Mouse (Mus musculus): Measurements from ENCODE around the gene Cyp3a57.
"Not testable (repeated sequence)": the region's sequence is repeated elsewhere in the genome, so short reads cannot be mapped to it uniquely, and the experiment has no call there.

Cyp3a57 gene

DNA sequence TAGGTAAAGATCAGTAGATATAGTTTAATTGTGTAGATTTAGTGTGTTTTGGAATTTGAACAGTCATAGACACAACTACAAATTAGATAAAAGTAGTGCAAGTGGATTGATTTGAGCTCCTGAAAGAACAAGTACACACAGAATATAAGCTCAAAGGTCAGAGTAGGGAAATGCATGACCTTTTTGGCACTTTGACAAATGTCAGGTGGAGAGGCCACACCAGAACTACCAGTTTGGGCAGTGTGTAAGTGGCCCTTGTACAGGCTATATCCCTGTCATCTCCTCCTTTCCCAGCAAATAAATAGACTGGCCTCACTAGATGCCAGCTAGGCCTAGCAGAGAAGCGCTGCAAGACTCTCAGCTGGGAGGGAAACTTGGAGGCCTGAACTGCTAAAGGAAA lies at the start of gene Cyp3a57:
Gene Cyp3a57 (plus strand): TSS at position 339 of the 400 bp plus-strand sequence.
- no peak for DNase-seq

DNA sequence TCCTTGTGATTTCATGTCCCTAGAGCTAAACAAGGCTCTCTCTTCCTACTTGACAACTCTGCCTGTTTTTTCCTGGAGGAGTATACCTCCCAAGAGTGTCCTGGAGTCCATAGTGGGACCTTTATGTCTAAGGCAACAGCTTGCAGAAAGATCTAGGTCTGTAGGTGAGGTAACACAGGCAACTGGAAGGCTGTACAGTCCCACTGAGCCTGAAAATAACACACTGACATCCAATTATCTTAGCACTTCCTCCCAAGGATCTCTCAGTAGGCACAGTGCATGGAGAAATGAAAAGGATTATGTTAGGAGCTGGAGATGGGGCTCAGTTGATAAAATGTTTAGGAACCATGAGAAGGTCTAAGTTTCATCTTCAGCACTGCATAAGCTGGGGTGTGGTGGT lies 44.6 kb upstream of the Cyp3a57 start:
- no peak for DNase-seq

DNA sequence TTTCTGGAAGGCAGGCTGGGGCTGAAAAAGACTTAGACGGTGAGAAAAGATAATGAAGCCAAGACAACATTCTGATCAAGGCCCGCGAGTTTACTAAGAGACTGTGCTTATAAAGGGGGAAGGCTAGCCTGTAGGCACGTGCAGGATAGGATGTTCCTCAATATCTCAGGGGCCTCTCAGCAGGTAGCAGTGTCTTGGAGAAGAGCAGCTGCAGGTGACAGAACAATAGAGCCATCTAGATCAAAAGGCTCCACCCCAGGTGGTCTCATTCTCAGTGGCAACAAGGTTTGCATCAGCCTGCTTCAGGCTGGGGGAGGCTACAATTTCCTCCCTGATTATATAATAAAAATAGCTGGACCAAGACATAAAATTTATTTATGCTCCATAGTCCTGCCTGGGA lies 43.3 kb upstream of the Cyp3a57 start:
- not testable (repeated sequence) for DNase-seq

DNA sequence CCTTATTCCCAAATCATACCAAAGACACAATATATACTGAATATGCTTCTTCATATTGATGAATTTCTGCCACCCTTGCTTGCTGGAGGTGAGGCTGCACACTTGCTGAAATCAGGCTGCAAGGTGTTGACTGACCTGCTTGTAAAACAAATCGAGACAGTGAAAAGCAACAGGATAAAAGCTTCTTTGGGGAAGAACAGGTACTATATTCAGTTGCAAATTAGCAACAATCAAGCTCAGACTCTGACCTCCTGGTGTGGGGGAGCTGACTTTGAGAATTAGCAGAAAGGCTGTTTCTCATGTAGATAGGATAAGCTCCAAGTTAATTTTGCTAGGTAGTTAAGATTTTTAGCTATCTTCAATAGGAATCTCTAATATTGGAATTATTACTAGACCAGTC lies 42.7 kb upstream of the Cyp3a57 start:
- no peak for DNase-seq

DNA sequence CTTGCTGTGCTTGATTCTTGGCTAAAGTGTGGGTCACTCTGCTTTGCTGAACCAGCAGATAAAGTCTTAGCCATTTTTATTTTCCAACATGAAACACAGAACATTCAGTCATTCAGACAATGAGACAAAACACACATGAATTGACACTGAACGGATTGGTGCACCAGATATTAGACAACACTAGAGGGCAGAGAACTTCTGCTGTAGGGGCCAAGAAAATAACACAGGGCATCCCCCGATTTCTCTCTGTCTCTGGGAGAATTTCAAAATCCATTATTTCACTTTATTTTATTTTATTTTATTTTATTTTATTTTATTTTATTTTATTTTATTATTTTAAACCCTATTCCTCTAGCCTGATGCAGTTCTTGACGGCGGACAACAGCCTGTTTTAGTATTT lies 38.1 kb upstream of the Cyp3a57 start:
- DNase-seq = not testable (repeated sequence)

DNA sequence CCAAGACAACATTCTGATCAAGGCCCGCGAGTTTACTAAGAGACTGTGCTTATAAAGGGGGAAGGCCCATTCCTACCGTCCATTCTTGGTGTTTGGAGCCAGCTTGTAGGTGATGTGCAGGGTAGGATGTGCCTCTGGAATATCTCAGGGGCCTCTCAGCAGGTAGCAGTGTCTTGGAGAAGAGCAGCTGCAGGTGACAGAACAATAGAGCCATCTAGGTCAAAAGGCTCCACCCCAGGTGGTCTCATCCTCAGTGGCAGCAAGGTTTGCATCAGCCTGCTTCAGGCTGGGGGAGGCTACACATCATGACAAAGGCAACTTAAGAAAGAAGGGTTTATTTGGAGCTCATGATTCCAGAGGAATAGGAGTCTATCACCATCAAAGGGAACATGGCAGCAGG lies 37.3 kb upstream of the Cyp3a57 start:
- not testable (repeated sequence) for DNase-seq

DNA sequence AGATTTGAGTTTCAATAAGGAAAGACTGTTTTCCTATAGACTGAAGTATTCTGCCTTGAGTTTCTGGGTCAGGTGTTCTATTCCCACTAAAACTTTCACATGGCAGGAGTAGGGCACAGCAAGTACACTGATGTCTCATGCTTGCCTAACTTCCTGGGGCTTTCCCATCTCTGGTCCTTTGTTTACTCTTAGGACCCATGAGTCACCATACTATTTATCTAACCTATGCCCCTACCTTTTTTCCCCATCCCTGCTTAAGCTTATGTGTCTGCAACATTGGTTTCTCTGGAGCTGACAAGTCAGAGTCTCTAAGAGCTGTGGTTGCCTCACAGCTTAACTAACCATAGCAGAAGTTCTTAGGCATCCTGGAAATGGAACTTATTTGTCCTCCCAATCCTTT lies 31.2 kb upstream of the Cyp3a57 start:
- no peak for DNase-seq

DNA sequence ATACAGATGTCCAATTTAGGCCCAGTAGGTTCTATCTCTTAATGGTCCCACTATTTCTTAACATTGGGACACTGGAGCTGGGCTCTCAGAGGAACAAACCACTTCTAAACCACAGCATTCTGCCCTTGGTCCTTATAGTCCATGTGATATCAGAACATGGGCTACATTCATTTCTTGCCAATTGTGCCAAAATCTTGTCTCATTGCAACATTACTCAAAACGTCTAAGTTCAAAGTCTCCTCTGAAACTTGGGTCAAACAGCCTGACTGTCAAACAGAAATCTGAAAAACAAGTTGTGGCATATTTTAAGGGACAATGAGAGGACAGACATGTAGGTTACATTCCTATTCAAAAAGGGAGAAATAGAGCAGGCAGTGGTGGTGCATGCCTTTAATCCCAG lies 27.9 kb upstream of the Cyp3a57 start:
- DNase-seq = no peak

DNA sequence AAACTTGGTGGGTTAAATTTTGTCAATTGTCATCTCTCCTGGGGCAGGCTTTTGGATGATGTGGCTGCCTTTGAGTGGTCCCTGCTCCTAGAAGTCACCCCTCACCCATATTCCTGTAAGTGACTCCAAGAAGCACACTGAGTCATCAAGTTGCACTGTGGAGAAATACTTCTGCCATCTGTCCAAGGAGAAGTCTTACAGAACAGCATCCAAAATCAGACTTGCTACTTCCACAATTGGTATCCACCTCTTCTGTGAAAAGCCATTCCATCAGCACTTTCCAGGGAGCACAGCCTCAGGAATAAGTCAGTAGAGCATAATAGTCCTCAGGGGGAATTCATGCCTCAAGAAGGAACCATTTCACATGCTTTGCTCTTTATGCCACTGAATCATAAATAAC lies 6.3 kb upstream of the Cyp3a57 start:
- DNase-seq = not testable (repeated sequence)

DNA sequence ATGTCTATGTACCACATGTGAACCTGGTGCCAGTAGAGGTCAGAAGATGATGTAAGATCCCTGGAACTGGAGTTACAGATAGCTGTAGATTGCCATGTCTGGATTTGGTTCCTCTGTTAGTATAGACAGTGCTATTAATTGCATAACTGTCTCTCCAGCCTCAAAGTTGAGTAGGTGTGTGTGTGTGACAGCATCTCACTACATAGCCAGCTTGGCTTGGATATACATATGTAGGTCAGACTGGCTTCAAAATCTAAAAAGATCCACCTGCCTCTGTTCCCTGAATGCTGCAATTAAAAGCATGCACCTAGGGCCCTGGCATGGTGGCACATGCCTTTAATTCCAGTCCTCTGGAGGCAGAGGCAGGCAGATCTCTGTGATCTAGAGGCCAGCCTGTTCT lies 4.6 kb downstream of the Cyp3a57 start:
- DNase-seq = no peak

DNA sequence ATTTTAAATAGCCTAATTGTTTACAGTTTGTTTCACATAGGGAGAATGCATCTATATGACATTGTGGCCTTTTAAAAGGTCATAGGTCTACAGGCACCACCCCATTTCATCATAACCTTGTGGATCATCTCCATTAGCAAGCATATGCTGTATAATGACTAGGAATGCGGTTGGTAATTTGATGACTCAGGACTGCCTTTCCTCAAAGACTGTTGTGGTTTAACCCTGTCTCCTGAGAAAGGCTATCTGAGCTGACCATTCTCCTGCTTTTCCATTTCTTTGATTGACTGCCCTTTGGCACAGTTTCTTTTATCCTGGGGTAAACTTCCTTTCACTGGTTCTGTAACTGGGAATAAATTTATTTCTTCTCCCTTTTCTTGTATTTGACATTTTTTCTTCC lies 8.0 kb downstream of the Cyp3a57 start:
- DNase-seq = no peak

DNA sequence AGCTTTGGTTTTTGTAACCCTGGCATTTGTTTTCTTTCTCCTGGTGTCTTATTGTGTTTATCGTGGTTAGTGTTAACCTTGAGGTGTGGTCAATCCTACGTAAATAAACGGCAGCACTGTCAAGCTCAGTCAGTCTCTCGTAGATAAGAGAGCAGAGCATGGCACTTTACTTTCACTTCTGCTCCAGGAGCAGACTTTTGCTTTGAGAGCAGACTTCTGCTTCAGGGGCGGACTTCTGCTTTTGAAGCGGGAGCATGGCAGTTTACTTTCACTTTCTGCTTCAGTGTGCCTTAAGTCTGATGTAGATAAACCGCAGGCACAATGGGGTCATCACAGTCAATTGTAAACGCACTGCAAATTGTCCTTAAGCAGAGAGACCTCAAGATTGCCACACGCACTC lies 70.3 kb downstream of the Cyp3a57 start:
- DNase-seq = not testable (repeated sequence)

DNA sequence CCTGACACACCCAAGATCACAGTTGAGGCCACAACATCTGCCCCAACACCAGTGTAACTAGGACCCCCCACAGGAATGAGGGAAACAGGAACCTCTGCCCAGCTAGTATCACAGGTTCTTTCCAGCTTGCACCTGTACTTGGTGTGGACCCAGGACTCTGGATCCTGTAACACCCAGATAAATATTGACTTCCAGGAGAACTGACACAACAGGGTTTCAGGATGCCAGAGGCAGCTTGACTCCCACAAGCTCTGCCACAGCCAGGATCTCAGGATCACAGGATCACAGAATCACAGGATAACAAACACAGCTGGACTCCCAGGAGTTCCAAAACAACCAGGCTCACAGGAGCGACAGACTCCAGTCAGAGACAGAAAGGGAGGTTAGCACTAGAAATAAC lies 77.2 kb downstream of the Cyp3a57 start:
- no peak for DNase-seq

DNA sequence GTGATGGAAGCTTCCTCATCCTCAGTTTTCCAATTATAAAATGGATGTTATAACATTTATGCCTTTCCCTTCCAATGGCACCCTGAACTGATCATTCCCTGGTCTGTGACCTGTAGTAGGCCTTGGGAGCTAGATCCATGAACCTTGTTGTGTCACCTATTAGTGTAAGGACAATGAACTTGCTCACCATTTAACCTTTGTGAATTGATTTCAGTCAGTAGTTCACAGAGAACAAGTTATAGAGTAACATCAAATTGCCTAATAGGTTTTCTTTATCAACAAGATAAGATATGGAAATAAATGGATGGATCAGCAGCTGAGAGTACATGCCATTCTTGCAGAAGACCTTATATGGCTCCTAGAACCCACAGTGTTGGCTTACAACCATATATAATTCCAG lies 85.9 kb downstream of the Cyp3a57 start:
- DNase-seq = no peak

DNA sequence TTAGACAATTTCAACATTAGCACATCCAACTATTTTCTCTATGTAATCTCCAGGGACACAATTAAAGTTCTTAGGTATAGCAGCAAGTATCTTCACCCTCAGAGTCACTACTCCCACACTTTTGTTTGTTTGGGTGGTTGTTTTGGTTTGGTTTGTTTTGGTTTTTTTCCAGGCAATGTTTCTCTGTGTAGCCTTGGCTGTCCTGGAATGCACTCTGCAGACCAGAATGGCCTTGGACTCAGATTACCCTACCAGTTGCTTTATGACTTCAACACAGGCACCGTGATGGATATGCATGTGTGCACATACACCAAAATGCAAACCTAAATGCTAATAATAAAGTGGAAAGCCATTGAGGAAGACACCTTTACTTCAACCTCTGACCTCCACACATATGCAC lies 88.6 kb downstream of the Cyp3a57 start:
- DNase-seq = no peak
